10 mouse cellular contexts compared by ENCODE assay signal in the genomic region with DNA sequence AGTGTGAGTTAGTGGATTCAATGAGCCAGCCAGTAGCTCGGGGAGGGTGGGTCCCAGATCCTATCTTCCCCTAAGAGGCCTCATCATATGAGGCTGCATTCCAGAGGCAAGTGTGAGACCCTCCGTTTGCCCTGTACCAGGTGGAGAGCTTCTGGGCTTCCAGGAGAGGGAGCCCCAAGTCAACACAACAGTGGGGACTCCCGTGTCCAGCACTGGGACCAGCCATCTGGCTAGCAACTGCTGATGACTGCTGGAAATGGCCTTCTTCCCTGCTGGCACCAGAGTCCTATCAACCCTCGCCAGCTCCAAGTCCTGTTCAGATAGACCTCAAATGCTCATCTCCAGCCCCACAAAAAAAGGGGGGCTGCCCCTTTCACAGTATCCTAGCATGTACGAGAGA. TPM values are rescaled to one million over a fixed set of nuclear protein-coding genes. Genes with fewer than 3 reads are reported as not detected.
DNase-seq lines count a peak whose midpoint lies in the region; ATAC-seq and TF ChIP-seq lines count a peak whose summit lies in the region.
"Had no signal": no experiment of that assay in that cellular context is flagged by ENCODE, and none has a peak within 500 bp of the region (broad histone marks: within the 10 kb centered on the region; RNA-seq: fewer than 3 reads in every experiment).

No protein-coding gene starts in this region.

- 26% methylated on average over 5 of the region's 5 CpGs for WGBS in heart, postnatal 0 days
- 41% methylated on average over 5 of the region's 5 CpGs for WGBS in lung, postnatal 0 days
- 28% methylated on average over 5 of the region's 5 CpGs for WGBS in lung, adult 2 months
- WGBS in hindbrain, embryonic 13.5 days: 53% methylated on average over 5 of the region's 5 CpGs

- no peak for TF ChIP-seq EP300 in heart, postnatal 0 days (IDR thresholded peaks at IDR 0.05; ENCODE audit: low read depth)
- no peak for TF ChIP-seq EP300 in lung, postnatal 0 days (IDR thresholded peaks at IDR 0.05)

- H3K27me3 ChIP-seq in heart, postnatal 0 days (ENCODE audit: control insufficient read depth, insufficient read depth, low read length): peaks cover 84% of the 10 kb centered on the region
- no peaks in the 10 kb centered on the region for H3K27me3 ChIP-seq in lung, postnatal 0 days (replicated peaks; ENCODE audit: insufficient read depth, low read length)
- peaks cover 13% of the 10 kb centered on the region for H3K27me3 ChIP-seq in hindbrain, embryonic 13.5 days

- 0 out of 2 replicates have a peak, but pooled peaks cover 10% of the 10 kb centered on the region for H3K4me1 ChIP-seq in heart, postnatal 0 days (ENCODE audit: control insufficient read depth, insufficient read depth)
- no peaks in the 10 kb centered on the region for H3K4me1 ChIP-seq in lung, postnatal 0 days (ENCODE audit: insufficient read depth, low read depth, low read length)
- H3K4me1 ChIP-seq in lung, adult 2 months (ENCODE audit: control insufficient read depth, insufficient read depth, low read length): no peaks in the 10 kb centered on the region
- H3K4me1 ChIP-seq in hindbrain, embryonic 13.5 days (replicated peaks): peaks cover 31% of the 10 kb centered on the region

- H3K4me2 ChIP-seq in heart, postnatal 0 days (ENCODE audit: low read depth, low read length): no peak overlapping the region
- H3K4me2 ChIP-seq in lung, postnatal 0 days (replicated peaks; ENCODE audit: low read depth, low read length): no peak overlapping the region
- H3K4me2 ChIP-seq in hindbrain, embryonic 13.5 days: no peak overlapping the region
- H3K4me2 ChIP-seq: lung, embryonic 15.5 days had no signal

- no peak for DNase-seq in heart, postnatal 0 days (ENCODE audit: low spot score)
- no peak for DNase-seq in heart, postnatal 36 days
- DNase-seq in lung, postnatal 0 days (ENCODE audit: low spot score): no peak
- no peak for DNase-seq in lung, adult 2 months
- peak; percentile 75 for DNase-seq in cerebellum, adult 11 months
- no peak for DNase-seq in thymus, postnatal 0 days (ENCODE audit: low spot score)
- no peak for DNase-seq in thymus, postnatal 36 days

- no peak overlapping the region for H3K9ac ChIP-seq in heart, postnatal 0 days (replicated peaks; ENCODE audit: low read depth, low read length)
- no peak overlapping the region for H3K9ac ChIP-seq in lung, postnatal 0 days (replicated peaks; ENCODE audit: low read depth)
- H3K9ac ChIP-seq in hindbrain, embryonic 13.5 days: 0 out of 2 replicates have a peak overlapping the region, but pooled peaks have one; percentile 8
- H3K9ac ChIP-seq: lung, embryonic 15.5 days had no signal

- H3K27ac ChIP-seq in heart, postnatal 0 days (ENCODE audit: low read depth): no peak overlapping the region
- no peak overlapping the region for H3K27ac ChIP-seq in lung, postnatal 0 days (ENCODE audit: low read length)
- H3K27ac ChIP-seq in hindbrain, embryonic 13.5 days: no peak overlapping the region
- H3K27ac ChIP-seq: lung, embryonic 15.5 days had no signal

- peak; percentile 39 for TF ChIP-seq CTCF in heart, postnatal 0 days (IDR thresholded peaks at IDR 0.05; ENCODE audit: low read depth)
- TF ChIP-seq CTCF in lung, postnatal 0 days (IDR thresholded peaks at IDR 0.05): peak; percentile 43
- TF ChIP-seq CTCF in lung, adult 2 months (IDR thresholded peaks at IDR 0.05; ENCODE audit: insufficient read depth, low read length): no peak

- no peak overlapping the region for H3K4me3 ChIP-seq in heart, postnatal 0 days (ENCODE audit: low read depth, low read length)
- H3K4me3 ChIP-seq in lung, postnatal 0 days (ENCODE audit: low read depth, low read length): no peak overlapping the region
- no peak overlapping the region for H3K4me3 ChIP-seq in lung, adult 2 months (replicated peaks; ENCODE audit: extremely low read depth, low read depth, low read length)
- no peak overlapping the region for H3K4me3 ChIP-seq in hindbrain, embryonic 13.5 days
- H3K4me3 ChIP-seq: lung, embryonic 15.5 days had no signal

- H3K36me3 ChIP-seq in heart, postnatal 0 days (replicated peaks; ENCODE audit: control insufficient read depth, insufficient read depth, low read length): no peaks in the 10 kb centered on the region
- no peaks in the 10 kb centered on the region for H3K36me3 ChIP-seq in lung, postnatal 0 days (ENCODE audit: insufficient read depth, low read length)
- peaks cover 83% of the 10 kb centered on the region for H3K36me3 ChIP-seq in hindbrain, embryonic 13.5 days
- H3K36me3 ChIP-seq: lung, embryonic 15.5 days had no signal

- H3K9me3 ChIP-seq in heart, postnatal 0 days (replicated peaks; ENCODE audit: control insufficient read depth, low read length): no peaks in the 10 kb centered on the region
- no peaks in the 10 kb centered on the region for H3K9me3 ChIP-seq in lung, postnatal 0 days (ENCODE audit: low read length)
- H3K9me3 ChIP-seq in hindbrain, embryonic 13.5 days: no peaks in the 10 kb centered on the region
- H3K9me3 ChIP-seq: lung, embryonic 15.5 days had no signal

- no peak for TF ChIP-seq POLR2A in lung, adult 2 months (IDR thresholded peaks at IDR 0.05; ENCODE audit: borderline replicate concordance, extremely low read depth, low read depth, low read length)

- intact Hi-C loops in heart, postnatal 36 days (cut with DNase I): no loop called here

- ATAC-seq in heart, postnatal 0 days (ENCODE audit: insufficient read depth, low read depth): no peak
- ATAC-seq in lung, postnatal 0 days: no peak
- ATAC-seq in hindbrain, embryonic 13.5 days (ENCODE audit: low FRiP score): no peak
- ATAC-seq: Patski had no signal

RNA-seq across cellular contexts. Expression of a gene that starts 10.9 kb away (rescaled TPM):
- 0.81 TPM in 1 of 2 replicates, not detected in the other for total RNA-seq in heart, postnatal 0 days (2014; rRNA removed; ENCODE audit: low replicate concordance)
- 0.05 and 0.12 TPM in 2 replicates for polyA plus RNA-seq in heart, postnatal 0 days (2015; fragmentation: Nextera tagmentation; extraction: Ambion mirVana)
- not detected for total RNA-seq in heart, postnatal 36 days (2021)
- polyA plus RNA-seq in lung, postnatal 0 days (2015; fragmentation: Nextera tagmentation; extraction: Ambion mirVana): 0.04 and 0.15 TPM in 2 replicates
- 0.02 TPM in 1 of 2 replicates, not detected in the other for polyA plus RNA-seq in lung, adult 2 months (2012; rRNA removed)
- polyA plus RNA-seq in hindbrain, embryonic 13.5 days (2015; fragmentation: Nextera tagmentation; extraction: Ambion mirVana): 33.6 and 37.0 TPM in 2 replicates
- 0.14 and 0.38 TPM in 2 replicates for polyA plus RNA-seq in thymus, postnatal 0 days (2015; fragmentation: Nextera tagmentation; extraction: Ambion mirVana)

RNA-seq across cellular contexts. Expression of a gene that starts 46.1 kb away (rescaled TPM):
- 0.15 and 2.0 TPM in 2 replicates for total RNA-seq in heart, postnatal 0 days (2014; rRNA removed; ENCODE audit: low replicate concordance)
- polyA plus RNA-seq in heart, postnatal 0 days (2015; fragmentation: Nextera tagmentation; extraction: Ambion mirVana): 0.05 TPM in 2 replicates
- total RNA-seq in heart, postnatal 36 days (2021): under 1 TPM; 0.51 to 0.58 TPM
- polyA plus RNA-seq in lung, postnatal 0 days (2015; fragmentation: Nextera tagmentation; extraction: Ambion mirVana): 0.20 and 0.30 TPM in 2 replicates
- polyA plus RNA-seq in lung, adult 2 months (2012; rRNA removed): 3.2 TPM in 2 replicates
- polyA plus RNA-seq in hindbrain, embryonic 13.5 days (2015; fragmentation: Nextera tagmentation; extraction: Ambion mirVana): 0.61 and 0.78 TPM in 2 replicates
- 0.14 and 0.57 TPM in 2 replicates for polyA plus RNA-seq in thymus, postnatal 0 days (2015; fragmentation: Nextera tagmentation; extraction: Ambion mirVana)

Comparison
In these comparisons a context has a peak if more than half of its experiments do, and no peak if none do; other contexts are left out.
1. RNA of a gene that starts 10.9 kb away (polyA plus RNA-seq): 33.6 to 37.0 TPM in hindbrain, embryonic 13.5 days; 0.14 to 0.38 TPM in thymus, postnatal 0 days, 0.05 to 0.12 TPM in heart, postnatal 0 days, 0.04 to 0.15 TPM in lung, postnatal 0 days and 0.02 TPM in lung, adult 2 months; every median in the first group is over 10 times any median in the second.